Mouse (Mus musculus) cerebellum, postnatal 10 days (tissue): ENCODE data around the gene Pik3cg.

Experiments
- DNase-seq, 2 experiments: peaks; one replicate each; pipeline ENCODE4 v3.0.0; 2021; ENCODE audit warnings: mixed read lengths in 2 of 2

Pik3cg gene

GRCm38 (mm10) chr12:32201070-32201585 is 7.3 kb downstream of the Pik3cg start:
- DNase-seq = no peak

- no peak for DNase-seq
Observed at GRCm38 (mm10) chr12:32200387-32201069, 7.9 kb downstream of the Pik3cg start.

DNA sequence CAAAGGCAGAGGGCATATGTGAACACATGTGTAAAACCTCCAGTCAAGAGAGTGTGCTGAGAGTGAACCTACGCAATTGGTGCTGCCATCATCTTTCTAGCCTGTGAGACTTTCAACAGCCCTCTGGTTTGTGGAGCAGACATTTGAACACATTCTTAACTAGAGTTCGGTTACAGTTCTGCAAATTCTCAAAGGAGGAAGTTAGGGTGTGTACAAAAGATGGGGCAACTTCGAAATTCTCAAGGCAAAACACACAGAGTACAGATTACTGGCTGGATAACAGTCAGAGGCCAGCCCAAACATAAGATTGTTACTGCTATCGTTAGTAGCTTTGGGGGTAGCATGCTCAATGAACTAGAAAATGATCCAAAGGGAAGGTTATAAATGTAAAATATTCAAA is 9.0 kb downstream of the Pik3cg start:
- DNase-seq = no peak

- DNase-seq = no peak
Observed at GRCm38 (mm10) chr12:32198025-32198424, 10.4 kb downstream of the Pik3cg start.

- DNase-seq = no peak
Observed at GRCm38 (mm10) chr12:32195000-32195399, 13.5 kb downstream of the Pik3cg start.

GRCm38 (mm10) chr12:32194358-32194757 is 14.1 kb downstream of the Pik3cg start:
- DNase-seq = no peak

DNA sequence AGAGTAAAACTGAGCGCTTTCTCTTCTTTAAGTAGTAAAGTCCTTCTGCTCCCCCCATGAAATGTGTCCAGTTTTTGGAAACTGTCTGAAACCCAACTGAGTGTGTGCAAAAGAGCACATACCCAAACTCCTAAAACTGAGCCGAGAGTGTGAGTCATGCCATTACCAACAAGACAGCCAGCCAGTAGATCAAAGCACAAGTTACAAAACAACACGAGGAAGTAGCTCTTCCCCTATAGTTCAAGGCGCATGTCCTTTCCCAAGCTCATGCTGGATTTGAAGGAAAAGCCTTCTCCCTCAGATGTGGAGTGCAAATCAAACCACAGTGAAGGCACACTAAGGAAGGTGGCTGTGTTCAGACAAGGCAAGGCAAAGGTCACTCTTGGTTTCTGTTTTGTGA is 17.5 kb downstream of the Pik3cg start:
- DNase-seq = no peak

DNA sequence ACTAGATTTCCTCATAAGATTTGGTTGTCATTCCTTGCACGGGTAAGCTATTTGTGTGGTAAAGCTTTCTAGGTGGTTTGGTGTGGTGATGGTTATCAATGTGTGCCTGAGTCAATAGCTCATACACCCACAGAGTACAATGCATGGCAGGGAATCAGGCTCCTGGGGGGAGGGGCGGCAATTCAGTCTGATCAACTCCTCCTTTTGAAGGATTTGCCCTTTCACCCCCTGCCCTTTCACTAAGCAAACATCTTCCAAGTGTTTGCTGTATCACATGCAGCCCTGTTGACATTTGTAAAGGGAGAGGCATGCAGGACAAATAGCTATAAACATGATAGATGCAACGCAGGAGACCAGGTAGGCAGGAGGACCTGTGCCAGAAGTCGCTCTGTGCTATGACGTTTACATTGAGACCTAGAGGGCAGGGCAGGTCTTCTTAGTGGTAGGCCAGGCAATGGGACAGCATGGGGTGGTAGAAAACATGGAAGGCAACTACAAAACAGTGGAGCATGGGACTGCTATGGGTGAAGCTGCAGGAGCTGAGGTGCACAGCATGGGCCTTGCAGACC is 20.7 kb downstream of the Pik3cg start:
- peak in 1 of 2 experiments; percentile 28 for DNase-seq

DNA sequence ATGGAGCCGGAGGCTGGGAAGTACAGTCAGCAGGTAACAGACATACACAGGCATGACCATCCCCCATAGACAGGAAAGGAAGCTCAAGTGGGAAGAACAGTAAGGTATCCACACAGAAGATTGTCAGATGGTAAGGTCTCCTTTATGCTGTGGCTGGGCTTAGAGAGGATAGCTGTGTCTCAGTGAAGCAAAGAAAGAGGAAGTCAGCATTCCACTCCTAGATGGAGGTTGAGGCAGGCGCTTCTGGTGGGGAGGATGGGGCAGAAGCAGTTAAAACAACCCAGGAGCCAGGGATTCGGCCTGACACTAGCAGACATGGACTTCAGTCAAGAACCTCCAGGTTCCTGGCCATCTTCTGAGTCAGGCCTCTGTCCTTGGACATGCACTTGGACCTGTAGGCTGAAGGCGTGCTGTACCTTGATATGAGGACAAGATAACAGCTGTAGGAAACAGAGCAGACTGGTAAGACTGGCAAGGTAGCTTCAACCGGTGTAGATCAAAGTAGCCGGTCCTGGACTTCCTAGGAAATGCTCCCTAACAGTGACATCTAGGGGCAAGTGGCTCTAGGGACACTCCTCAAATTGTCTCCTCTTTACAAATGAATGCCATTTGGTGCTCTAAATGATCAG is 21.7 kb downstream of the Pik3cg start:
- peak; percentile 32 to 34 for DNase-seq

DNA sequence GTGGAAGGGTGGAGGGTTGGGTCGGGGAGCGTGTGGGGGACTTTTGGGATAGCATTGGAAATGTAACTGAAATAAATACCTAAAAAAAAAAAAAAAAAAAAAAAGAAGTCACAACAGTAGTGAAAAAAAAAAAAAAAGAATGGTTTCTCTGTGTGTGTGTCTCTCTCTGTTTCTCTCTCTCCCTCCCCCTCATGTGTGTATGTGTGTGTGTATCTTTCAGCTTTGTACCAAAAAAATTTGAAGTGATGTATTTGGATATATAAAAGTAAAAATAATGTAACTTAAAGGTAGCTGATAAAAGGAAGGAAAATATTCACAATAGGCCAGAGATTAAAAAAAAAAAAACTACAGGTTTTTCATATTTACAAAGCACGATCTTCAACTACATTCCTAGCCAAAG is 23.6 kb downstream of the Pik3cg start:
- DNase-seq = no peak

- no peak for DNase-seq
Observed at GRCm38 (mm10) chr12:32183584-32183983, 24.9 kb downstream of the Pik3cg start.

- DNase-seq = no peak
Observed at GRCm38 (mm10) chr12:32182632-32183419, 25.6 kb downstream of the Pik3cg start.

- DNase-seq = no peak
Observed at GRCm38 (mm10) chr12:32181885-32182284, 26.6 kb downstream of the Pik3cg start.

- DNase-seq = no peak
Observed at GRCm38 (mm10) chr12:32174437-32174836, 34.0 kb downstream of the Pik3cg start.

DNA sequence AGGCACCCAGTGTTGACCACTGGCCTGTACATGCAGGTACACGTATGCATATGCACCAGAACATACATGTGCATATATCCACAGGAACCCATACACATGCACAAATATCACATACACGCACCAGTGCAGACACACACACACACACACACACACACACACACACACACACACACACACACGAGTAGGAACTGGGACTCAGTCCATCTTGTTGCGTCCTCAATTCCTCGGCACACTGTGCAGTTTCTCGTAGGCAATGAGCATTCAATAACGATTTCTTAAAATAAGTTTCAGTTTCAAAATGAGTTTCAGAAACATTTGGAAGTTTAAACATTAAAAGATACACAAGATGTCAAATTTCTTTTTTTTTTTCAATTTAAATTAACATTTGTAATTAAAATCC is 35.6 kb downstream of the Pik3cg start:
- DNase-seq = no peak

GRCm38 (mm10) chr12:32169164-32169563 is 39.3 kb downstream of the Pik3cg start:
- DNase-seq = no peak

- no peak for DNase-seq
Observed at GRCm38 (mm10) chr12:32168751-32169150, 39.7 kb downstream of the Pik3cg start.

GRCm38 (mm10) chr12:32163706-32164105 is 44.8 kb downstream of the Pik3cg start:
- DNase-seq = no peak

DNA sequence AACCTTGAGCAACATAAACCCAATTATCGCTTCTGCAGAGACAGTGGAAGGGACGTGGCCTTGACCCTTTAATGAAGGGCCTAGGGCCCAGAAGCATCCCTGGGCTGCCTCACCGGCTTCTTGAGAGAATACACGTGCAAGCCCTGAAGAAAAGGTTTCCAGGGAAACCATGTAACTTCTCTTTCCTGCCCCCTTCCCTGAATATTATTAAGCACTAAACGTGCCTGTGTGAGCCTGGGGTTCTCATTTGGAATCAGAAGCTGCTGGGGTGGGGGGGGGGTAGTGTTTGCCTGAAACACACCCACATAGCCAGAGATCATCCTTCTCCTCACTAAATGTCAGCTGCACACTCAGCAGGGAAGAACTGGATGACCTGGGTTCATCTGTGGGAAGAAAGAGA is 49.7 kb downstream of the Pik3cg start:
- no peak for DNase-seq

- no peak for DNase-seq
Observed at GRCm38 (mm10) chr12:32146606-32147005, 61.9 kb downstream of the Pik3cg start.

GRCm38 (mm10) chr12:32145651-32146050 is 62.8 kb downstream of the Pik3cg start:
- DNase-seq = no peak

- DNase-seq = peak; percentile 92 to 93
Observed at GRCm38 (mm10) chr12:32144513-32144912, 63.9 kb downstream of the Pik3cg start.

- no peak for DNase-seq
Observed at GRCm38 (mm10) chr12:32143782-32144181, 64.7 kb downstream of the Pik3cg start.
